ENCODE assay signal across 9 mouse cellular contexts in the genomic region with DNA sequence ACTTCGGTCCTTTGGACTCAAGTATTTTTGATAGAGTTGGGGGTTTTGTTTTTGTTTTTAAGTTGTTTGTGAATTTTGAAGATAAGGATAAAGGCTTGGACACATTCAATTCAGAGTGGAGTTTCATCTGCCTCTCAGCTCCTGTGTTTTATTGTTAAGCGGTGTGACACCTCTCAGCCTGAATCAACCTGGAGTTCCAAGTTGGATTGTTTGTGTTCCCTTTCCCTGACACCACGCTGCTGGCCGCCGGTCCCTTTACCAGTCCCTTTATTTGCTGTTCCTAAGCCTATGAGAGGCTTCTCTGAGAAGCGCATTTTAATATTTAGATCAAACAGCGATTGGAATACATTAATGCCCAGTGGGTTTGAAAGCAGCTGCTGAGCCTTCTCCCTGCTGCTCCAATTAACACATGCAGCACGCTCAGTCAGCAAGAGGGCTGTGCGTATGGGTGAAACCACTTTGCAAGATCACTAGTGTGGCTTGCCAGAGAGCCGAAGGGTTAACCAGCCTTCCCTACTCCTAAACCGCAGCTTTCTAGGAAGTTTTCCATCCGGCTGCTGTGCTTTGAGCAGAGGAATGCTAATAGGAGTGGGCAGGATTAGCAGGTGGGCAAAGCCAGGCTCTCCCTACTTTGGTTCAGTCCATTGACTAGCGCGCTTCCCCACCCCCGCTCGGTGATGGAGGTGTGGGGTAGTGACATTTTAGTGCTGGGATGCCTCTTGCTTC.
DNase-seq lines count a peak whose midpoint lies in the region; ATAC-seq and TF ChIP-seq lines count a peak whose summit lies in the region.
"Had no signal": no experiment of that assay in that cellular context is flagged by ENCODE, and none has a peak within 500 bp of the region (broad histone marks: within the 10 kb centered on the region; RNA-seq: fewer than 3 reads in every experiment).

No protein-coding gene starts in this region.

- no peaks in the 10 kb centered on the region for H3K9me3 ChIP-seq in embryonic facial prominence, embryonic 15.5 days (replicated peaks)
- no peaks in the 10 kb centered on the region for H3K9me3 ChIP-seq in intestine, postnatal 0 days (ENCODE audit: control insufficient read depth)
- H3K9me3 ChIP-seq in limb, embryonic 11.5 days (ENCODE audit: control insufficient read depth, low read length), result no peaks in the 10 kb centered on the region

- H3K4me3 ChIP-seq in embryonic facial prominence, embryonic 15.5 days (replicated peaks), result peak overlapping the region; percentile 32
- H3K4me3 ChIP-seq in intestine, postnatal 0 days (ENCODE audit: low read depth, low read length), result peak overlapping the region; percentile 16; the same call in 1 of the 2 replicates
- peak overlapping the region; percentile 7; the same call in 1 of the 2 replicates for H3K4me3 ChIP-seq in limb, embryonic 11.5 days (ENCODE audit: low read depth, low read length)
- H3K4me3 ChIP-seq: myocyte had no signal

- H3K4me1 ChIP-seq in embryonic facial prominence, embryonic 15.5 days, result peaks cover 17% of the 10 kb centered on the region
- H3K4me1 ChIP-seq in intestine, postnatal 0 days (replicated peaks; ENCODE audit: control insufficient read depth, insufficient read depth, low read length), result no peaks in the 10 kb centered on the region
- H3K4me1 ChIP-seq in limb, embryonic 11.5 days (ENCODE audit: control insufficient read depth, insufficient read depth, low read length), result 0 out of 2 replicates have a peak, but pooled peaks cover 3% of the 10 kb centered on the region

- peaks cover 16% of the 10 kb centered on the region for H3K27me3 ChIP-seq in embryonic facial prominence, embryonic 15.5 days
- peaks cover 11% of the 10 kb centered on the region; the same call in 1 of the 2 replicates for H3K27me3 ChIP-seq in intestine, postnatal 0 days (replicated peaks; ENCODE audit: control insufficient read depth, insufficient read depth, low read length)
- no peaks in the 10 kb centered on the region for H3K27me3 ChIP-seq in limb, embryonic 11.5 days (ENCODE audit: control insufficient read depth, insufficient read depth, low read length)

- ATAC-seq in embryonic facial prominence, embryonic 15.5 days (ENCODE audit: insufficient number of reproducible peaks, low FRiP score, low TSS enrichment, low read depth), result peak; percentile 79
- no peak for ATAC-seq in intestine, postnatal 0 days
- no peak for ATAC-seq in limb, embryonic 11.5 days (ENCODE audit: insufficient number of reproducible peaks, low FRiP score, low TSS enrichment, low read depth)

- WGBS in embryonic facial prominence, embryonic 15.5 days, result 3% methylated on average over 16 of the region's 16 CpGs
- 8% methylated on average over 16 of the region's 16 CpGs for WGBS in intestine, postnatal 0 days
- WGBS in limb, embryonic 11.5 days, result 2% methylated on average over 16 of the region's 16 CpGs

- no peak overlapping the region for H3K9ac ChIP-seq in embryonic facial prominence, embryonic 15.5 days
- no peak overlapping the region for H3K9ac ChIP-seq in intestine, postnatal 0 days (ENCODE audit: low read depth, low read length)
- no peak overlapping the region for H3K9ac ChIP-seq in limb, embryonic 11.5 days (ENCODE audit: low read length)

- peak overlapping the region; percentile 56 for H3K4me2 ChIP-seq in embryonic facial prominence, embryonic 15.5 days (replicated peaks)
- H3K4me2 ChIP-seq in intestine, postnatal 0 days (replicated peaks; ENCODE audit: low read depth), result peak overlapping the region; percentile 54
- H3K4me2 ChIP-seq in limb, embryonic 11.5 days (ENCODE audit: low read depth, severe bottlenecking), result peak overlapping the region; percentile 58

- H3K27ac ChIP-seq in embryonic facial prominence, embryonic 15.5 days (replicated peaks), result no peak overlapping the region
- H3K27ac ChIP-seq in intestine, postnatal 0 days (ENCODE audit: low read depth, low read length), result no peak overlapping the region
- no peak overlapping the region for H3K27ac ChIP-seq in limb, embryonic 11.5 days (replicated peaks; ENCODE audit: low read depth, low read length)

- DNase-seq in kidney, adult 11 months, result peak; percentile 9
- no peak for DNase-seq in kidney, adult 9 months
- DNase-seq in limb, embryonic 11.5 days (ENCODE audit: low spot score), result peak; percentile 67
- DNase-seq in retina, postnatal 1 day, result peak; percentile 93
- no peak for DNase-seq in spleen, postnatal 14 days (ENCODE audit: low spot score in 2 of 2)
- no peak for DNase-seq in lung, postnatal 10 days

- no peak for TF ChIP-seq CTCF in intestine, postnatal 0 days (IDR thresholded peaks at IDR 0.05; ENCODE audit: low read depth)

- no peaks in the 10 kb centered on the region for H3K36me3 ChIP-seq in embryonic facial prominence, embryonic 15.5 days
- H3K36me3 ChIP-seq in intestine, postnatal 0 days (ENCODE audit: control insufficient read depth, insufficient read depth), result no peaks in the 10 kb centered on the region
- no peaks in the 10 kb centered on the region for H3K36me3 ChIP-seq in limb, embryonic 11.5 days (ENCODE audit: control insufficient read depth, insufficient read depth, low read length)

Comparison
In these comparisons a context has a peak if more than half of its experiments do, and no peak if none do; other contexts are left out.
1. DNase-seq: peak in kidney, adult 11 months (single experiment), limb, embryonic 11.5 days (single experiment) and retina, postnatal 1 day (single experiment); none in kidney, adult 9 months (single experiment), spleen, postnatal 14 days (0 of 2) and lung, postnatal 10 days (single experiment).
2. Peak in every context shown above with its lines, with median percentiles within 50 percentile points of each other: H3K4me2 ChIP-seq and H3K4me3 ChIP-seq.